Mouse (Mus musculus) small intestine, adult 2 months (tissue): ENCODE results near the gene Ppp4r3a. TPM values are rescaled to one million over a fixed set of nuclear protein-coding genes. Genes with fewer than 3 reads are reported as not detected.
"Not testable (repeated sequence)": the region's sequence is repeated elsewhere in the genome, so short reads cannot be mapped to it uniquely, and the experiment has no call there.

ENCODE experiments used
- H3K27ac ChIP-seq: fragments of 200-500 bp; 2 replicates; pipeline ENCODE4 v1.5.1; 2012; ENCODE audit warnings: low read depth, low read length, control low read depth, inconsistent platforms; ENCODE audit not compliant: insufficient read depth
- H3K27me3 ChIP-seq: fragments of 200-500 bp; 2 replicates; pipeline ENCODE4 v1.6.1; 2012; ENCODE audit warnings: mild to moderate bottlenecking, moderate library complexity, low read length, inconsistent platforms; ENCODE audit not compliant: control insufficient read depth, insufficient read depth
- H3K36me3 ChIP-seq: fragments of 200-500 bp; 2 replicates; pipeline ENCODE4 v1.6.1; 2012; ENCODE audit warnings: mild to moderate bottlenecking, low read length, control low read depth, inconsistent platforms; ENCODE audit not compliant: control insufficient read depth, insufficient read depth
- H3K4me1 ChIP-seq: fragments of 200-500 bp; 2 replicates; pipeline ENCODE4 v1.6.1; 2012; ENCODE audit warnings: low read length, inconsistent platforms, mixed read lengths; ENCODE audit not compliant: control insufficient read depth, insufficient read depth, insufficient read length
- H3K4me3 ChIP-seq: fragments of 200-500 bp; 2 replicates; pipeline ENCODE4 v1.5.1; 2012; ENCODE audit warnings: low read depth, mild to moderate bottlenecking, control low read depth, inconsistent platforms, low read length, moderate library complexity
- CTCF ChIP-seq: fragments of 200-500 bp; IDR thresholded peaks from 2 replicates; pipeline ENCODE4 v1.5.1; 2012; ENCODE audit warnings: low read depth, mild to moderate bottlenecking, control low read depth, inconsistent platforms, low read length, moderate library complexity, mixed read lengths; ENCODE audit not compliant: insufficient replicate concordance, insufficient read length; ENCODE audit errors: extremely low read depth
- POLR2A ChIP-seq: fragments of 200-500 bp; IDR thresholded peaks from 2 replicates; pipeline ENCODE4 v1.6.1; 2012; ENCODE audit warnings: low read depth, mild to moderate bottlenecking, control low read depth, inconsistent platforms, low read length, moderate library complexity
- WGBS: fragments of 180-500 bp; shearing (Covaris S2); methylation state at CpG from one replicate; pipeline ENCODE4 v1.1.7; 2018; 5-methylcytosine and 5-hydroxymethylcytosine counted together
- polyA plus RNA-seq: library from polyadenylated mRNA; depleted of rRNA; stranded (reverse); fragments of >200 nt; gene quantifications from 2 replicates; pipeline ENCODE4 v1.2.3, GENCODE M21; 2012; rRNA removed

The Ppp4r3a gene
- 4.7 and 9.2 TPM in 2 replicates for polyA plus RNA-seq

GRCm38 (mm10) chr12:101083076-101083838 is at the start of gene Ppp4r3a:
TSS of gene Ppp4r3a (minus strand) at chr12:101083702.
- Histone ChIP-seq H3K36me3 (peaks cover 4% of the 10 kb centered on the region; the same call in 1 of the 2 replicates), H3K4me3 (peak within 1 kb of the TSS; percentile 83), H3K27ac (peak within 1 kb of the TSS; percentile 88), H3K4me1 (peaks cover 4% of the 10 kb centered on the region; the same call in 1 of the 2 replicates), H3K27me3 (no peaks in the 10 kb centered on the region)
- WGBS = under 1% methylated on average over 86 of the region's 90 CpGs
- TF ChIP-seq POLR2A (peak; percentile 63), CTCF (no peak)

DNA sequence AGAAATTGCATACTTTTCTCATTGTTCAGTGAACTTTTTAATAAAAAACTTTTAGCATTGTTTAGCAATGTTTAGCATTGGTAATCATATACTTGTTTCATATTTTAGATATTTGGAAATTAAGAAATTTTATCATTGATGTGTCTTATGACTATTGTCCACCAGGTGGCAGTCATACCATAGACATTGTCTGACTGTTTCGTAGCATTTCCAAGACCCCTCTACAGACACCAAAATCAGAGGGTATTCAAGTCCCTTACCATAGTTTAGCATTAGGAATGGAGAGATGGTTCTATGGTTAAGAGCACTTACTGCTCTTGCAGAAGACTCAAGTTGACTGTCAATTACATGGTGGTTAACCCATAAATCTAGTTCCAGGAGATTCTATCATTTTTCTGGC is 39.5 kb upstream of the Ppp4r3a start:
- Histone ChIP-seq H3K27ac (no peak overlapping the region), H3K4me1 (no peaks in the 10 kb centered on the region), H3K36me3 (no peaks in the 10 kb centered on the region), H3K27me3 (peaks cover 5% of the 10 kb centered on the region; the same call in 1 of the 2 replicates), H3K4me3 (no peak overlapping the region)
- 7% methylated on average over 1 of the region's 1 CpGs for WGBS
- TF ChIP-seq POLR2A (no peak), CTCF (no peak)

DNA sequence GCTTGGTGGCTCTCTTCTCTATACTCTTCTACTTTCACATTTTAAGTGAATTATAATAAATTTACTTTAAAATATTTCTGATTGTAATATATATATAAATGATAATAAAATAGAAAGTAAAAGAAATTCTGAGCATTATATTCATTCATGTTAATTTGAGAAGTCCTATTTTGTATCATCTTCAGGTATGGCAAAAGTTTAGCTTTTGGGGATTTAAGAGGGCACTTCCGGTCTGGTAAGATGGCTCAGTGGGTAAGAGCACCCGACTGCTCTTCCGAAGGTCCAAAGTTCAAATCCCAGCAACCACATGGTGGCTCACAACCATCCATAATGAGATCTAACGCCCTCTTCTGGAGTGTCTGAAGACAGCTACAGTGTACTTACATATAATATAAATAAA is 38.6 kb upstream of the Ppp4r3a start:
- not testable (repeated sequence) for H3K36me3 ChIP-seq, H3K27ac ChIP-seq, H3K4me1 ChIP-seq, H3K4me3 ChIP-seq, H3K27me3 ChIP-seq
- 53% methylated on average over 4 of the region's 4 CpGs for WGBS

- 84% methylated on average over 3 of the region's 3 CpGs for WGBS
- not testable (repeated sequence) for H3K4me1 ChIP-seq, H3K27me3 ChIP-seq, H3K27ac ChIP-seq, H3K36me3 ChIP-seq, H3K4me3 ChIP-seq
Measured at GRCm38 (mm10) chr12:101109794-101110585, 26.5 kb upstream of the Ppp4r3a start.

- Histone ChIP-seq H3K27ac (no peak overlapping the region), H3K36me3 (no peaks in the 10 kb centered on the region), H3K27me3 (peaks cover 10% of the 10 kb centered on the region; the same call in 1 of the 2 replicates), H3K4me3 (no peak overlapping the region), H3K4me1 (no peaks in the 10 kb centered on the region; the same call in 1 of the 2 replicates)
- TF ChIP-seq CTCF = no peak
- no peak for TF ChIP-seq POLR2A
- WGBS = 26% methylated on average over 1 of the region's 1 CpGs
Measured at GRCm38 (mm10) chr12:101107722-101108121, 24.2 kb upstream of the Ppp4r3a start.

DNA sequence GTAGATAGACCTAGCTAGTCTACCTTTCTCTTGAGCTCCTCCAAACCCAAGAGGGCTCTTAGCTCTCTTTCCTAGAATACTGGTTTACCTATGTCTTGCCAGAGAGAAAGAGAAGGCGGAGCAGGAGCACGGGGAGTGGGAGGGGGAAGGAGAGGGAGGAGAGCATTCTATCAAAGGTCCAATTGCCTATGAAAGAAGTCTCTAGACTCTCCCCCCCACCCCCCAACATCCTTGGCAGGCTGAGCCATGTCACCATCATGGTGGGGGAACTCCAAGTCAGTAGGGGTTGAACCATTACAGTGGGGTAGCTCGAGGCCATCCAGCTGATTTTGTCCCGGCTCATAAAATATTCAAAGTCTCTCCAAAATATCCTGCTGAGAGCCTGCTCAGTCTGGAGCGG is 22.1 kb upstream of the Ppp4r3a start:
- Histone ChIP-seq H3K27ac (no peak overlapping the region), H3K4me1 (no peaks in the 10 kb centered on the region; the same call in 1 of the 2 replicates), H3K4me3 (no peak overlapping the region), H3K36me3 (no peaks in the 10 kb centered on the region), H3K27me3 (peaks cover 10% of the 10 kb centered on the region; the same call in 1 of the 2 replicates)
- TF ChIP-seq POLR2A (no peak), CTCF (no peak)
- 59% methylated on average over 5 of the region's 5 CpGs for WGBS

- H3K27ac ChIP-seq = no peak overlapping the region
- TF ChIP-seq CTCF (peak; percentile 27; the same call in 1 of the 2 replicates), POLR2A (no peak)
- 70% methylated on average over 3 of the region's 3 CpGs for WGBS
- H3K27me3 ChIP-seq = peaks cover 10% of the 10 kb centered on the region; the same call in 1 of the 2 replicates
- H3K4me1 ChIP-seq = no peaks in the 10 kb centered on the region
- H3K36me3 ChIP-seq = no peaks in the 10 kb centered on the region
- H3K4me3 ChIP-seq = no peak overlapping the region
Measured at GRCm38 (mm10) chr12:101102648-101103047, 19.1 kb upstream of the Ppp4r3a start.

DNA sequence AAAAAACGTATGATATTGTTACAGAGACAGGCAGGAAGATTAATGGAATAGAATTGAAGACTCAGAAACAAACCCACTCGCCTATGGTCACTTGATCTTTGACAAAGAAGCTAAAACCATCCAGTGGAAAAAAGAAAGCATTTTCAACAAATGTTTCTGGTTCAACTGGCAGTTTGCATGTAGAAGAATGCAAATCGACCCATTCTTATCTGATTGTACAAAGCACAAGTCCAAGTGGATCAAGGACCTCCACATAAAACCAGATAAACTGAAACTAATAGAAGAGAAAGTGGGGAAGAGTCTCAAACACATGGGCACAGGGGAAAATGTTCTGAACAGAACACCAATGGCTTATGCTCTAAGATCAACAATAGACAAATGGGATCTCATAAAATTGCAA is 10.2 kb upstream of the Ppp4r3a start:
- H3K4me3 ChIP-seq, H3K36me3 ChIP-seq, H3K27ac ChIP-seq, H3K27me3 ChIP-seq, H3K4me1 ChIP-seq: not testable (repeated sequence)
- 57% methylated on average over 3 of the region's 3 CpGs for WGBS
